Mouse (Mus musculus): ENCODE data around the gene Enpp1.

DNA sequence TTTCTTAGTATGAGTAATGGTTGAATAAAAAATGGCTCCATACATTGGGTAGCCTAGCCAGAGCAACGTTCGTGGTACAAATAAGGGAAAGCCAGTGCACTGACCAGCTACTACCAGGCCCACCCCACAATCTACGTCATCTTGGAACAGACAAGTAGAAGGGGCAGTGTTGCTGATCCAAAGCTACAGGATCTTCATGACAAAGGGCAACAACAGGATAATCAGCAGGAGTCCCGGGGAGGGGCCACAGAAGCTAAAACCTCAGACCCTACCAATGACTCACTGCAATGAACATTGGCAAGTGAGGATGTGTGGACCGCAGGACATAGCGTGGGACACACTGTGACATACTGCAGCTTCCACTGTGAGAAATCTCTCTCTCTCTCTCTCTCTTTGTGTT is 96.2 kb downstream of the Enpp1 start:
- TF ChIP-seq CTCF (IDR thresholded peaks at IDR 0.05; ENCODE audit: insufficient read depth, low read depth, low read length) (no peak), POLR2A (IDR thresholded peaks at IDR 0.05; ENCODE audit: insufficient read depth, low read depth, low read length) (no peak)
